ENCODE assay signal across 7 mouse cellular contexts in genomic region chr4:41136811-41137210, GRCm38 (mm10). TPM values are rescaled to one million over a fixed set of nuclear protein-coding genes. Genes with fewer than 3 reads are reported as not detected.
DNase-seq lines count a peak whose midpoint lies in the region; ATAC-seq lines count a peak whose summit lies in the region.

No protein-coding gene starts in this region.

- no peak for ATAC-seq in megakaryocyte, adult 5-6 weeks (ENCODE audit: poor library complexity, severe bottlenecking)
- no peak for ATAC-seq in embryonic facial prominence, embryonic 13.5 days (ENCODE audit: insufficient number of reproducible peaks, insufficient read depth, low FRiP score, low TSS enrichment, low read depth)
- no peak for ATAC-seq in limb, embryonic 13.5 days (ENCODE audit: low FRiP score, low read depth)
- no peak for ATAC-seq in stomach, embryonic 14.5 days (ENCODE audit: insufficient number of reproducible peaks, insufficient read depth, low FRiP score, low read depth)
- no peak for ATAC-seq in inflammation-experienced regulatory T-cells, adult 6 months

- H3K9ac ChIP-seq in embryonic facial prominence, embryonic 13.5 days: peak overlapping the region; percentile 100
- H3K9ac ChIP-seq in limb, embryonic 13.5 days: peak overlapping the region; percentile 99
- H3K9ac ChIP-seq in stomach, embryonic 14.5 days (replicated peaks; ENCODE audit: low read depth, low read length): peak overlapping the region; percentile 98

- H3K4me3 ChIP-seq in megakaryocyte, embryonic 14.5 days (replicated peaks): peak overlapping the region; percentile 96
- H3K4me3 ChIP-seq in embryonic facial prominence, embryonic 13.5 days: peak overlapping the region; percentile 97
- peak overlapping the region; percentile 96 for H3K4me3 ChIP-seq in limb, embryonic 13.5 days
- H3K4me3 ChIP-seq in stomach, embryonic 14.5 days (ENCODE audit: low read depth, low read length): peak overlapping the region; percentile 96

- 0% methylated on average over 8 of the region's 8 CpGs for WGBS in embryonic facial prominence, embryonic 13.5 days
- WGBS in limb, embryonic 13.5 days: 0% methylated on average over 8 of the region's 8 CpGs
- WGBS in stomach, embryonic 14.5 days: under 1% methylated on average over 8 of the region's 8 CpGs

- DNase-seq in left cerebral cortex, adult 18-20 months (ENCODE audit: low spot score in 2 of 2): no peak

- H3K4me2 ChIP-seq in embryonic facial prominence, embryonic 13.5 days: peak overlapping the region; percentile 78
- H3K4me2 ChIP-seq in limb, embryonic 13.5 days (replicated peaks): peak overlapping the region; percentile 70
- H3K4me2 ChIP-seq in stomach, embryonic 14.5 days (replicated peaks; ENCODE audit: low read depth, low read length): peak overlapping the region; percentile 74

- no peaks in the 10 kb centered on the region for H3K9me3 ChIP-seq in megakaryocyte, embryonic 14.5 days
- H3K9me3 ChIP-seq in embryonic facial prominence, embryonic 13.5 days: no peaks in the 10 kb centered on the region
- H3K9me3 ChIP-seq in limb, embryonic 13.5 days: no peaks in the 10 kb centered on the region
- H3K9me3 ChIP-seq in stomach, embryonic 14.5 days (ENCODE audit: control insufficient read depth, low read depth, low read length): no peaks in the 10 kb centered on the region

- peaks cover 37% of the 10 kb centered on the region for H3K4me1 ChIP-seq in megakaryocyte, embryonic 14.5 days
- peaks cover 12% of the 10 kb centered on the region for H3K4me1 ChIP-seq in embryonic facial prominence, embryonic 13.5 days
- H3K4me1 ChIP-seq in limb, embryonic 13.5 days: peaks cover 14% of the 10 kb centered on the region
- H3K4me1 ChIP-seq in stomach, embryonic 14.5 days (ENCODE audit: control insufficient read depth, insufficient read depth, low read length): peaks cover 6% of the 10 kb centered on the region; the same call in 1 of the 2 replicates

- peaks cover 25% of the 10 kb centered on the region for H3K36me3 ChIP-seq in megakaryocyte, embryonic 14.5 days (replicated peaks; ENCODE audit: low read length)
- H3K36me3 ChIP-seq in embryonic facial prominence, embryonic 13.5 days: peaks cover 35% of the 10 kb centered on the region
- peaks cover 29% of the 10 kb centered on the region for H3K36me3 ChIP-seq in limb, embryonic 13.5 days
- peaks cover 3% of the 10 kb centered on the region; the same call in 1 of the 2 replicates for H3K36me3 ChIP-seq in stomach, embryonic 14.5 days (ENCODE audit: control insufficient read depth, insufficient read depth, low read length)

- no peaks in the 10 kb centered on the region for H3K27me3 ChIP-seq in megakaryocyte, embryonic 14.5 days (replicated peaks)
- no peaks in the 10 kb centered on the region for H3K27me3 ChIP-seq in embryonic facial prominence, embryonic 13.5 days
- no peaks in the 10 kb centered on the region for H3K27me3 ChIP-seq in limb, embryonic 13.5 days
- no peaks in the 10 kb centered on the region for H3K27me3 ChIP-seq in stomach, embryonic 14.5 days (ENCODE audit: control insufficient read depth, insufficient read depth, low read length)

- H3K27ac ChIP-seq in embryonic facial prominence, embryonic 13.5 days: peak overlapping the region; percentile 99; the same call in 1 of the 2 replicates
- peak overlapping the region; percentile 98 for H3K27ac ChIP-seq in limb, embryonic 13.5 days
- peak overlapping the region; percentile 99 for H3K27ac ChIP-seq in stomach, embryonic 14.5 days (ENCODE audit: low read length)

RNA-seq across cellular contexts. Expression of gene Ube2r2, which starts 1.3 kb away (rescaled TPM):
- 25.8 and 32.8 TPM in 2 replicates for polyA plus RNA-seq in megakaryocyte, embryonic 14.5 days (2012; ENCODE audit: insufficient read depth, low replicate concordance)
- 145 and 156 TPM in 2 replicates for total RNA-seq in megakaryocyte, adult 5-6 weeks (2015)
- 34.4 and 41.3 TPM in 2 replicates for total RNA-seq in megakaryocyte, adult 5-6 weeks (2017)
- polyA plus RNA-seq in embryonic facial prominence, embryonic 13.5 days (2015; fragmentation: Nextera tagmentation; extraction: Ambion mirVana): 93.3 and 94.0 TPM in 2 replicates
- polyA plus RNA-seq in limb, embryonic 13.5 days (2015; fragmentation: Nextera tagmentation; extraction: Ambion mirVana): 94.5 and 98.1 TPM in 2 replicates
- polyA plus RNA-seq in stomach, embryonic 14.5 days (2014; fragmentation: Nextera tagmentation; extraction: Ambion mirVana): 85.7 and 87.5 TPM in 2 replicates
- 10 to 100 TPM; 23.6 to 28.6 (median 25.6) TPM for polyA plus RNA-seq in inflammation-experienced regulatory T-cells, adult 6 months (2017; shearing (Covaris generic))
- 10 to 100 TPM; 85.2 to 88.4 TPM for total RNA-seq in left cerebral cortex, adult 18-20 months (2021)

RNA-seq across cellular contexts. Expression of gene Nol6, which starts 12.6 kb away (rescaled TPM):
- polyA plus RNA-seq in megakaryocyte, embryonic 14.5 days (2012; ENCODE audit: insufficient read depth, low replicate concordance): 22.2 and 35.2 TPM in 2 replicates
- total RNA-seq in megakaryocyte, adult 5-6 weeks (2015): 9.2 and 10.0 TPM in 2 replicates
- total RNA-seq in megakaryocyte, adult 5-6 weeks (2017): 8.2 and 13.4 TPM in 2 replicates
- 25.3 and 27.9 TPM in 2 replicates for polyA plus RNA-seq in embryonic facial prominence, embryonic 13.5 days (2015; fragmentation: Nextera tagmentation; extraction: Ambion mirVana)
- polyA plus RNA-seq in limb, embryonic 13.5 days (2015; fragmentation: Nextera tagmentation; extraction: Ambion mirVana): 26.0 and 28.9 TPM in 2 replicates
- 22.5 and 26.1 TPM in 2 replicates for polyA plus RNA-seq in stomach, embryonic 14.5 days (2014; fragmentation: Nextera tagmentation; extraction: Ambion mirVana)
- 10 to 100 TPM; 14.5 to 20.3 (median 15.7) TPM for polyA plus RNA-seq in inflammation-experienced regulatory T-cells, adult 6 months (2017; shearing (Covaris generic))
- total RNA-seq in left cerebral cortex, adult 18-20 months (2021): 10 to 100 TPM; 94.2 to 94.3 TPM

RNA-seq across cellular contexts. Expression of gene Aqp3, which starts 38.8 kb away (rescaled TPM):
- not detected in 2 replicates for polyA plus RNA-seq in megakaryocyte, embryonic 14.5 days (2012; ENCODE audit: insufficient read depth, low replicate concordance)
- total RNA-seq in megakaryocyte, adult 5-6 weeks (2015): not detected in 2 replicates
- total RNA-seq in megakaryocyte, adult 5-6 weeks (2017): 0.07 and 0.45 TPM in 2 replicates
- polyA plus RNA-seq in embryonic facial prominence, embryonic 13.5 days (2015; fragmentation: Nextera tagmentation; extraction: Ambion mirVana): 20.0 and 27.9 TPM in 2 replicates
- 6.7 and 7.7 TPM in 2 replicates for polyA plus RNA-seq in limb, embryonic 13.5 days (2015; fragmentation: Nextera tagmentation; extraction: Ambion mirVana)
- polyA plus RNA-seq in stomach, embryonic 14.5 days (2014; fragmentation: Nextera tagmentation; extraction: Ambion mirVana): 27.3 and 36.0 TPM in 2 replicates
- polyA plus RNA-seq in inflammation-experienced regulatory T-cells, adult 6 months (2017; shearing (Covaris generic)): 10 to 100 TPM; 15.2 to 21.2 (median 15.4) TPM
- not detected for total RNA-seq in left cerebral cortex, adult 18-20 months (2021)
